Mouse (Mus musculus) lung, embryonic 15.5 days (tissue): ENCODE data around the gene Amer1. TPM values are rescaled to one million over a fixed set of nuclear protein-coding genes. Genes with fewer than 3 reads are reported as not detected.
A peak's percentile ranks its signal among the peaks of the same experiment; 100 is the strongest.

Experiments
- ATAC-seq: fragments of 200-750 bp; cut with Nextera tagmentation; 2 replicates; pipeline ENCODE4 v1.8.0; 2017; ENCODE audit warnings: moderate number of reproducible peaks, borderline replicate concordance; ENCODE audit not compliant: low FRiP score, low TSS enrichment; ENCODE audit errors: extremely low read depth
- H3K27ac ChIP-seq: fragments of 300-500 bp; sonication (generic); 2 replicates; pipeline ENCODE4 v1.5.1; 2015; ENCODE audit warnings: moderate library complexity, mild to moderate bottlenecking, inconsistent platforms
- H3K27me3 ChIP-seq: fragments of 300-500 bp; sonication (generic); 2 replicates; pipeline ENCODE4 v1.6.1; 2015; ENCODE audit warnings: inconsistent platforms
- H3K36me3 ChIP-seq: fragments of 300-500 bp; sonication (generic); 2 replicates; pipeline ENCODE4 v1.6.1; 2015; ENCODE audit warnings: inconsistent platforms
- H3K4me1 ChIP-seq: fragments of 300-500 bp; sonication (generic); 2 replicates; pipeline ENCODE4 v1.6.1; 2015; ENCODE audit warnings: inconsistent platforms
- H3K4me2 ChIP-seq: fragments of 300-500 bp; sonication (generic); 2 replicates; pipeline ENCODE4 v1.6.1; 2015; ENCODE audit warnings: inconsistent platforms, mild to moderate bottlenecking, moderate library complexity
- H3K4me3 ChIP-seq: fragments of 300-500 bp; sonication (generic); 2 replicates; pipeline ENCODE4 v1.5.1; 2015; ENCODE audit warnings: mild to moderate bottlenecking, inconsistent platforms
- H3K9ac ChIP-seq: fragments of 300-500 bp; sonication (generic); 2 replicates; pipeline ENCODE4 v1.6.1; 2015; ENCODE audit warnings: inconsistent platforms
- H3K9me3 ChIP-seq: fragments of 300-500 bp; sonication (generic); 2 replicates; pipeline ENCODE4 v1.6.1; 2016; ENCODE audit warnings: inconsistent platforms
- WGBS: fragments of 180-500 bp; shearing (Covaris S2); methylation state at CpG from one replicate; pipeline ENCODE4 v1.1.7; 2015; 5-methylcytosine and 5-hydroxymethylcytosine counted together
- polyA plus RNA-seq: library from polyadenylated mRNA; unstranded; fragments of >200 nt; fragmentation: Nextera tagmentation; extraction: Ambion mirVana; gene quantifications from 2 replicates; pipeline ENCODE4 v1.2.1, GENCODE M21; 2015

The Amer1 gene
- 11.3 and 12.5 TPM in 2 replicates for polyA plus RNA-seq

GRCm38 (mm10) chrX:95444776-95445111 lies at the start of gene Amer1:
Amer1 (minus strand) TSS chrX:95444872.
- H3K4me3 ChIP-seq: peak within 1 kb of the TSS; percentile 59
- peaks cover 3% of the 10 kb centered on the region; the same call in 1 of the 2 replicates for H3K4me1 ChIP-seq
- H3K9me3 ChIP-seq: no peaks in the 10 kb centered on the region
- H3K36me3 ChIP-seq: no peaks in the 10 kb centered on the region
- peak; percentile 95 for ATAC-seq
- H3K9ac ChIP-seq: peak within 1 kb of the TSS; percentile 62
- H3K27me3 ChIP-seq: no peaks in the 10 kb centered on the region
- H3K4me2 ChIP-seq: peak within 1 kb of the TSS; percentile 63
- H3K27ac ChIP-seq: peak within 1 kb of the TSS; percentile 91
- 9% methylated on average over 19 of the region's 19 CpGs for WGBS

- H3K36me3 ChIP-seq: no peaks in the 10 kb centered on the region
- no peak overlapping the region for H3K27ac ChIP-seq
- WGBS: 52% methylated on average over 3 of the region's 3 CpGs
- H3K4me3 ChIP-seq: no peak overlapping the region
- no peaks in the 10 kb centered on the region for H3K27me3 ChIP-seq
- no peak for ATAC-seq
- H3K4me1 ChIP-seq: no peaks in the 10 kb centered on the region
- H3K9me3 ChIP-seq: no peaks in the 10 kb centered on the region
- no peak overlapping the region for H3K4me2 ChIP-seq
- H3K9ac ChIP-seq: no peak overlapping the region
Observed at GRCm38 (mm10) chrX:95457166-95457565, 12.5 kb upstream of the Amer1 start.

GRCm38 (mm10) chrX:95445866-95446265 lies 1.2 kb upstream of the Amer1 start:
- H3K27me3 ChIP-seq: no peaks in the 10 kb centered on the region
- WGBS: 55% methylated on average over 2 of the region's 2 CpGs
- ATAC-seq: no peak; the same call in 1 of the 2 replicates
- H3K9ac ChIP-seq: no peak overlapping the region
- H3K36me3 ChIP-seq: no peaks in the 10 kb centered on the region
- H3K4me1 ChIP-seq: peaks cover 3% of the 10 kb centered on the region; the same call in 1 of the 2 replicates
- H3K9me3 ChIP-seq: no peaks in the 10 kb centered on the region
- no peak overlapping the region for H3K4me2 ChIP-seq
- H3K4me3 ChIP-seq: no peak overlapping the region
- H3K27ac ChIP-seq: peak overlapping the region; percentile 91; the same call in 1 of the 2 replicates

- Histone ChIP-seq H3K4me3 (peak overlapping the region; percentile 59), H3K27me3 (no peaks in the 10 kb centered on the region), H3K9ac (no peak overlapping the region), H3K36me3 (no peaks in the 10 kb centered on the region), H3K4me1 (peaks cover 3% of the 10 kb centered on the region; the same call in 1 of the 2 replicates), H3K4me2 (peak overlapping the region; percentile 63), H3K9me3 (no peaks in the 10 kb centered on the region), H3K27ac (peak overlapping the region; percentile 91)
- ATAC-seq: no peak
- 37% methylated on average over 3 of the region's 3 CpGs for WGBS
Observed at GRCm38 (mm10) chrX:95445141-95445540, 469 bp upstream of the Amer1 start.

GRCm38 (mm10) chrX:95443898-95444775 lies 535 bp downstream of the Amer1 start:
- Histone ChIP-seq H3K4me1 (peaks cover 3% of the 10 kb centered on the region; the same call in 1 of the 2 replicates), H3K4me3 (peak overlapping the region; percentile 59), H3K9ac (peak overlapping the region; percentile 62), H3K27me3 (no peaks in the 10 kb centered on the region), H3K4me2 (peak overlapping the region; percentile 63), H3K36me3 (no peaks in the 10 kb centered on the region), H3K27ac (peak overlapping the region; percentile 91), H3K9me3 (no peaks in the 10 kb centered on the region)
- WGBS: 19% methylated on average over 42 of the region's 42 CpGs
- peak; percentile 62; the same call in 1 of the 2 replicates for ATAC-seq

GRCm38 (mm10) chrX:95443390-95443789 lies 1.3 kb downstream of the Amer1 start:
- H3K4me2 ChIP-seq: peak overlapping the region; percentile 63
- WGBS: 22% methylated on average over 12 of the region's 12 CpGs
- H3K27ac ChIP-seq: peak overlapping the region; percentile 91
- H3K9me3 ChIP-seq: no peaks in the 10 kb centered on the region
- ATAC-seq: peak; percentile 7; the same call in 1 of the 2 replicates
- H3K4me3 ChIP-seq: peak overlapping the region; percentile 59
- no peaks in the 10 kb centered on the region for H3K27me3 ChIP-seq
- peaks cover 3% of the 10 kb centered on the region; the same call in 1 of the 2 replicates for H3K4me1 ChIP-seq
- H3K9ac ChIP-seq: peak overlapping the region; percentile 62
- no peaks in the 10 kb centered on the region for H3K36me3 ChIP-seq

DNA sequence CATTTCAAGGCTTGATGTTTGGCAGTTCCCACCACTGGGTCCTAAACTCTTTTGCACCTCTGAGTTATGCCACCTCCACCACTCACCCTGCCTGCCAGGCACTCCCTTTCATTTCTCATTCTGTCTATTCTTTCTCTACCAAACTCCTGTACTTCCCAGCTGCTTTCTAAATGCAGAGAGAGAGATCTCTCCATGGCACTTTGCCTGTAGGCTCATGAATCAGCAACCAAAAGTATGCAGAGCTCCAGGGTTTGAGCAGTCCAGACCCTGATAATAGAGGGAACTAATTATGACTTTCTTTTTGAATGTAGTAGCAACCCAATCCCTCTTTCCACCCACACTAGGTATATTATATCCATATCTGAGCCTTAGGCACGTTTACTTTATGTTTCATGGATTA lies 2.4 kb downstream of the Amer1 start:
- Histone ChIP-seq H3K27ac (no peak overlapping the region), H3K4me2 (peak overlapping the region; percentile 63; the same call in 1 of the 2 replicates), H3K9ac (no peak overlapping the region), H3K9me3 (no peaks in the 10 kb centered on the region), H3K4me3 (no peak overlapping the region), H3K36me3 (no peaks in the 10 kb centered on the region), H3K27me3 (no peaks in the 10 kb centered on the region), H3K4me1 (peaks cover 3% of the 10 kb centered on the region; the same call in 1 of the 2 replicates)
- 39% methylated on average over 1 of the region's 1 CpGs for WGBS
- no peak for ATAC-seq

GRCm38 (mm10) chrX:95441290-95441689 lies 3.4 kb downstream of the Amer1 start:
- ATAC-seq: no peak
- no peak overlapping the region for H3K4me2 ChIP-seq

GRCm38 (mm10) chrX:95438491-95438890 lies 6.2 kb downstream of the Amer1 start:
- no peaks in the 10 kb centered on the region for H3K36me3 ChIP-seq
- no peak overlapping the region for H3K27ac ChIP-seq
- ATAC-seq: no peak
- H3K9ac ChIP-seq: no peak overlapping the region
- no peaks in the 10 kb centered on the region for H3K9me3 ChIP-seq
- 68% methylated on average over 4 of the region's 4 CpGs for WGBS
- H3K27me3 ChIP-seq: no peaks in the 10 kb centered on the region
- no peak overlapping the region for H3K4me3 ChIP-seq
- H3K4me2 ChIP-seq: no peak overlapping the region
- H3K4me1 ChIP-seq: peaks cover 3% of the 10 kb centered on the region; the same call in 1 of the 2 replicates

More at GRCm38 (mm10) chrX:95441290-95441689, 3.4 kb downstream of the Amer1 start:
- H3K9me3 ChIP-seq: no peaks in the 10 kb centered on the region
- H3K27ac ChIP-seq: no peak overlapping the region
- H3K27me3 ChIP-seq: no peaks in the 10 kb centered on the region
- H3K4me3 ChIP-seq: no peak overlapping the region
- H3K9ac ChIP-seq: no peak overlapping the region
- H3K4me1 ChIP-seq: peaks cover 3% of the 10 kb centered on the region; the same call in 1 of the 2 replicates
- H3K36me3 ChIP-seq: no peaks in the 10 kb centered on the region

DNA sequence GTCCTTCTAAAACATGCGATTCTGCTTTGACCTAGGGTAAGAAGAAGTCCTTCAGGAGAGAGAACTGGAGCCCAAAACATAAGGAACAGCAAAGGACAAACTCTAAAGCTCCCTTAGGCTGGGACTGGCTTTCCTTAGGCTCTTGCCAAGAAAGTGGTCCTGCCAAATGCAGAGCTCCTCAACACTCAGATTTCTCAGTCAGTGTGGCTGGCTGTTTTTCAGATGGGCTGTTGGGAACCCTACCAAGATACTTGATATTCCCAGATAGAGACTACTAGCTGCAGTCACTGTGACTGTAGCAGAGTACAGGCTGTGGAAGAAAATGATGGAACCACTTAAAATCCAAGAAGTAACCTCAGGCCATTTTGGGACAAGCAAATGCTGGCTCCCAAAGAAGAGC lies 7.4 kb downstream of the Amer1 start:
- Histone ChIP-seq H3K4me3 (no peak overlapping the region), H3K9me3 (no peaks in the 10 kb centered on the region), H3K36me3 (no peaks in the 10 kb centered on the region), H3K27me3 (no peaks in the 10 kb centered on the region), H3K4me2 (no peak overlapping the region), H3K27ac (no peak overlapping the region), H3K4me1 (peaks cover 3% of the 10 kb centered on the region; the same call in 1 of the 2 replicates), H3K9ac (no peak overlapping the region)
- ATAC-seq: no peak
- WGBS: 84% methylated on average over 1 of the region's 1 CpGs

- no peak for ATAC-seq
Observed at GRCm38 (mm10) chrX:95373101-95373500, 71.6 kb downstream of the Amer1 start.

More at GRCm38 (mm10) chrX:95373101-95373500, 71.6 kb downstream of the Amer1 start:
- no peak overlapping the region for H3K4me2 ChIP-seq
- H3K4me3 ChIP-seq: no peak overlapping the region
- no peaks in the 10 kb centered on the region for H3K36me3 ChIP-seq
- no peaks in the 10 kb centered on the region for H3K27me3 ChIP-seq
- no peaks in the 10 kb centered on the region for H3K4me1 ChIP-seq
- H3K9me3 ChIP-seq: no peaks in the 10 kb centered on the region
- H3K27ac ChIP-seq: no peak overlapping the region
- no peak overlapping the region for H3K9ac ChIP-seq
